Mouse (Mus musculus): ENCODE results near the gene Lck. TPM values are rescaled to one million over a fixed set of nuclear protein-coding genes. Genes with fewer than 3 reads are reported as not detected.

Lck gene
- polyA plus RNA-seq, 1 experiment from 2014 or later: 5.5 TPM

- Histone ChIP-seq H3K27me3 (replicated peaks; ENCODE audit: control insufficient read depth, insufficient read depth, low read length) (no peaks in the 10 kb centered on the region), H3K27ac (ENCODE audit: low read depth, low read length) (no peak overlapping the region), H3K4me3 (ENCODE audit: low read depth, low read length) (no peak overlapping the region), H3K4me2 (no peak overlapping the region), H3K36me3 (ENCODE audit: control insufficient read depth, insufficient read depth, low read length) (no peaks in the 10 kb centered on the region), H3K4me1 (replicated peaks; ENCODE audit: control insufficient read depth, insufficient read depth, low read length) (peaks cover 33% of the 10 kb centered on the region), H3K9me3 (ENCODE audit: control insufficient read depth, low read length) (no peaks in the 10 kb centered on the region), H3K9ac (ENCODE audit: low read depth, low read length) (no peak overlapping the region)
- WGBS: 61% methylated on average over 11 of the region's 11 CpGs
- no peak for ATAC-seq (replicated peaks; ENCODE audit: low FRiP score)
- DNase-seq (ENCODE audit: low spot score): no peak
Measured at GRCm38 (mm10) chr4:129502901-129503444, 70.5 kb downstream of the Lck start.

- H3K4me3 ChIP-seq (ENCODE audit: low read depth, low read length): no peak overlapping the region
- WGBS: 45% methylated on average over 9 of the region's 9 CpGs
- H3K4me1 ChIP-seq (replicated peaks; ENCODE audit: control insufficient read depth, insufficient read depth, low read length): peaks cover 31% of the 10 kb centered on the region
- no peak for ATAC-seq (replicated peaks; ENCODE audit: low FRiP score)
- H3K9me3 ChIP-seq (ENCODE audit: control insufficient read depth, low read length): no peaks in the 10 kb centered on the region
- no peak overlapping the region for H3K27ac ChIP-seq (ENCODE audit: low read depth, low read length)
- no peaks in the 10 kb centered on the region for H3K27me3 ChIP-seq (replicated peaks; ENCODE audit: control insufficient read depth, insufficient read depth, low read length)
- H3K9ac ChIP-seq (ENCODE audit: low read depth, low read length): no peak overlapping the region
- DNase-seq (ENCODE audit: low spot score): no peak
- no peaks in the 10 kb centered on the region for H3K36me3 ChIP-seq (ENCODE audit: control insufficient read depth, insufficient read depth, low read length)
- H3K4me2 ChIP-seq: no peak overlapping the region; the same call in 1 of the 2 replicates
Measured at GRCm38 (mm10) chr4:129502327-129502888, 71.0 kb downstream of the Lck start.

- H3K9ac ChIP-seq (ENCODE audit: low read depth, low read length): peak overlapping the region; percentile 76
- no peaks in the 10 kb centered on the region for H3K36me3 ChIP-seq (ENCODE audit: control insufficient read depth, insufficient read depth, low read length)
- 2% methylated on average over 49 of the region's 49 CpGs for WGBS
- H3K4me3 ChIP-seq (ENCODE audit: low read depth, low read length): peak overlapping the region; percentile 63
- peak; percentile 96 for DNase-seq (ENCODE audit: low spot score)
- peak; percentile 82 for ATAC-seq (replicated peaks; ENCODE audit: low FRiP score)
- no peaks in the 10 kb centered on the region for H3K27me3 ChIP-seq (replicated peaks; ENCODE audit: control insufficient read depth, insufficient read depth, low read length)
- H3K4me1 ChIP-seq (replicated peaks; ENCODE audit: control insufficient read depth, insufficient read depth, low read length): peaks cover 41% of the 10 kb centered on the region
- H3K27ac ChIP-seq (ENCODE audit: low read depth, low read length): peak overlapping the region; percentile 89
- no peaks in the 10 kb centered on the region for H3K9me3 ChIP-seq (ENCODE audit: control insufficient read depth, low read length)
- peak overlapping the region; percentile 88 for H3K4me2 ChIP-seq
Measured at GRCm38 (mm10) chr4:129500607-129501566, 72.6 kb downstream of the Lck start.

- Histone ChIP-seq H3K9ac (ENCODE audit: low read depth, low read length) (peak overlapping the region; percentile 76), H3K27ac (ENCODE audit: low read depth, low read length) (peak overlapping the region; percentile 89), H3K36me3 (ENCODE audit: control insufficient read depth, insufficient read depth, low read length) (no peaks in the 10 kb centered on the region), H3K9me3 (ENCODE audit: control insufficient read depth, low read length) (no peaks in the 10 kb centered on the region), H3K27me3 (replicated peaks; ENCODE audit: control insufficient read depth, insufficient read depth, low read length) (no peaks in the 10 kb centered on the region), H3K4me2 (peak overlapping the region; percentile 88), H3K4me1 (replicated peaks; ENCODE audit: control insufficient read depth, insufficient read depth, low read length) (peaks cover 44% of the 10 kb centered on the region), H3K4me3 (ENCODE audit: low read depth, low read length) (peak overlapping the region; percentile 63)
- ATAC-seq (replicated peaks; ENCODE audit: low FRiP score) (no peak), DNase-seq (ENCODE audit: low spot score) (no peak)
- WGBS: 79% methylated on average over 8 of the region's 8 CpGs
Measured at GRCm38 (mm10) chr4:129500017-129500416, 73.4 kb downstream of the Lck start.

GRCm38 (mm10) chr4:129498941-129499340, 74.5 kb downstream of the Lck start:
- DNase-seq (ENCODE audit: low spot score) (no peak), ATAC-seq (replicated peaks; ENCODE audit: low FRiP score) (no peak)
- Histone ChIP-seq H3K4me2 (no peak overlapping the region), H3K27ac (ENCODE audit: low read depth, low read length) (peak overlapping the region; percentile 75), H3K27me3 (replicated peaks; ENCODE audit: control insufficient read depth, insufficient read depth, low read length) (no peaks in the 10 kb centered on the region), H3K36me3 (ENCODE audit: control insufficient read depth, insufficient read depth, low read length) (no peaks in the 10 kb centered on the region), H3K9me3 (ENCODE audit: control insufficient read depth, low read length) (no peaks in the 10 kb centered on the region), H3K4me1 (replicated peaks; ENCODE audit: control insufficient read depth, insufficient read depth, low read length) (peaks cover 40% of the 10 kb centered on the region), H3K9ac (ENCODE audit: low read depth, low read length) (no peak overlapping the region), H3K4me3 (ENCODE audit: low read depth, low read length) (no peak overlapping the region)
- 50% methylated on average over 3 of the region's 3 CpGs for WGBS

Small RNAs within 50 kb of the gene (microRNA-seq; reads per million reads assigned to microRNA genes)
- gene Mir8119 (ENCODE audit: borderline number of aligned reads): not detected

Other genes starting within 250 kb of the Lck start
- 318 and 355 TPM in 2 replicates for gene Rbbp4, start 238.3 kb downstream of the Lck start, polyA plus RNA-seq (2014; fragmentation: Nextera tagmentation; extraction: Ambion mirVana)
- gene Zbtb8os, start 237.9 kb downstream of the Lck start, polyA plus RNA-seq (2014; fragmentation: Nextera tagmentation; extraction: Ambion mirVana): 42.2 and 53.9 TPM in 2 replicates
- gene Zbtb8a, start 195.5 kb downstream of the Lck start, polyA plus RNA-seq (2014; fragmentation: Nextera tagmentation; extraction: Ambion mirVana): 4.2 and 4.8 TPM in 2 replicates
- gene Zbtb8b, start 132.8 kb downstream of the Lck start, polyA plus RNA-seq (2014; fragmentation: Nextera tagmentation; extraction: Ambion mirVana): 2.4 and 2.8 TPM in 2 replicates
- 21.6 and 22.5 TPM in 2 replicates for gene Bsdc1, start 112.1 kb downstream of the Lck start, polyA plus RNA-seq (2014; fragmentation: Nextera tagmentation; extraction: Ambion mirVana)
- not detected in 2 replicates for gene Tssk3, start 82.6 kb downstream of the Lck start, polyA plus RNA-seq (2014; fragmentation: Nextera tagmentation; extraction: Ambion mirVana)
- not detected in 2 replicates for gene Fam229a, start 82.5 kb downstream of the Lck start, polyA plus RNA-seq (2014; fragmentation: Nextera tagmentation; extraction: Ambion mirVana)
- 388 and 395 TPM in 2 replicates for gene Marcksl1, start 60.1 kb downstream of the Lck start, polyA plus RNA-seq (2014; fragmentation: Nextera tagmentation; extraction: Ambion mirVana)
- gene Hdac1, start 30.9 kb downstream of the Lck start, polyA plus RNA-seq (2014; fragmentation: Nextera tagmentation; extraction: Ambion mirVana): 215 and 223 TPM in 2 replicates
- 9.2 and 9.3 TPM in 2 replicates for gene Fam167b, start 4.9 kb upstream of the Lck start, polyA plus RNA-seq (2014; fragmentation: Nextera tagmentation; extraction: Ambion mirVana)
- gene Eif3i, start 27.0 kb upstream of the Lck start, polyA plus RNA-seq (2014; fragmentation: Nextera tagmentation; extraction: Ambion mirVana): 329 and 341 TPM in 2 replicates
- gene Tmem234, start 27.0 kb upstream of the Lck start, polyA plus RNA-seq (2014; fragmentation: Nextera tagmentation; extraction: Ambion mirVana): 207 and 228 TPM in 2 replicates
- 0.57 and 1.5 TPM in 2 replicates for gene Dcdc2b, start 40.6 kb upstream of the Lck start, polyA plus RNA-seq (2014; fragmentation: Nextera tagmentation; extraction: Ambion mirVana)
- gene Iqcc, start 45.5 kb upstream of the Lck start, polyA plus RNA-seq (2014; fragmentation: Nextera tagmentation; extraction: Ambion mirVana): 23.6 and 25.3 TPM in 2 replicates
- 27.2 and 33.1 TPM in 2 replicates for gene Ccdc28b, start 50.3 kb upstream of the Lck start, polyA plus RNA-seq (2014; fragmentation: Nextera tagmentation; extraction: Ambion mirVana)
- 70.6 and 76.7 TPM in 2 replicates for gene Txlna, start 67.4 kb upstream of the Lck start, polyA plus RNA-seq (2014; fragmentation: Nextera tagmentation; extraction: Ambion mirVana)
- gene Kpna6, start 99.1 kb upstream of the Lck start, polyA plus RNA-seq (2014; fragmentation: Nextera tagmentation; extraction: Ambion mirVana): 11.7 and 12.6 TPM in 2 replicates
- 24.1 and 24.7 TPM in 2 replicates for gene Tmem39b, start 123.2 kb upstream of the Lck start, polyA plus RNA-seq (2014; fragmentation: Nextera tagmentation; extraction: Ambion mirVana)
- 78.4 and 83.3 TPM in 2 replicates for gene Khdrbs1, start 168.7 kb upstream of the Lck start, polyA plus RNA-seq (2014; fragmentation: Nextera tagmentation; extraction: Ambion mirVana)
- 279 and 298 TPM in 2 replicates for gene Ptp4a2, start 237.6 kb upstream of the Lck start, polyA plus RNA-seq (2014; fragmentation: Nextera tagmentation; extraction: Ambion mirVana)

All from liver, embryonic 11.5 days (tissue).